Mouse (Mus musculus) bone marrow macrophage, adult 2 months (primary cell): ENCODE data around the gene Rpl38.

ENCODE experiments used
- CTCF ChIP-seq: IDR thresholded peaks from 2 replicates; pipeline ENCODE4 v1.5.1; 2012; ENCODE audit warnings: low read depth, mild to moderate bottlenecking, low read length, moderate library complexity
- POLR2A ChIP-seq: IDR thresholded peaks from 2 replicates; pipeline ENCODE4 v1.6.1; 2012; ENCODE audit warnings: mild to moderate bottlenecking, low read depth, low read length, borderline replicate concordance

- TF ChIP-seq POLR2A (no peak), CTCF (no peak)
Measured at GRCm38 (mm10) chr11:114671147-114671546, 2.8 kb downstream of the Rpl38 start.
